Mouse (Mus musculus) hindbrain, embryonic 15.5 days (tissue): ENCODE measurements around the gene Dse. TPM values are rescaled to one million over a fixed set of nuclear protein-coding genes. Genes with fewer than 3 reads are reported as not detected.

Experiments used
- ATAC-seq: fragments of 200-750 bp; cut with Nextera tagmentation; 2 replicates; pipeline ENCODE4 v1.8.0; 2017; ENCODE audit warnings: low read depth, moderate number of reproducible peaks, moderate TSS enrichment; ENCODE audit not compliant: low FRiP score
- H3K27ac ChIP-seq: fragments of 300-500 bp; sonication (generic); replicated peaks from 2 replicates; pipeline ENCODE4 v1.5.1; 2015; ENCODE audit warnings: mild to moderate bottlenecking, inconsistent platforms
- H3K27me3 ChIP-seq: fragments of 300-500 bp; sonication (generic); 2 replicates; pipeline ENCODE4 v1.6.1; 2015; ENCODE audit warnings: control low read depth, inconsistent platforms
- H3K36me3 ChIP-seq: fragments of 300-500 bp; sonication (generic); 2 replicates; pipeline ENCODE4 v1.6.1; 2015; ENCODE audit warnings: control low read depth, inconsistent platforms
- H3K4me1 ChIP-seq: fragments of 300-500 bp; sonication (generic); replicated peaks from 2 replicates; pipeline ENCODE4 v1.6.1; 2015; ENCODE audit warnings: control low read depth, inconsistent platforms
- H3K4me2 ChIP-seq: fragments of 300-500 bp; sonication (generic); 2 replicates; pipeline ENCODE4 v1.6.1; 2015; ENCODE audit warnings: moderate library complexity, mild to moderate bottlenecking, inconsistent platforms
- H3K4me3 ChIP-seq: fragments of 300-500 bp; sonication (generic); 2 replicates; pipeline ENCODE4 v1.5.1; 2015; ENCODE audit warnings: mild to moderate bottlenecking, inconsistent platforms
- H3K9ac ChIP-seq: fragments of 300-500 bp; sonication (generic); 2 replicates; pipeline ENCODE4 v1.6.1; 2015; ENCODE audit warnings: inconsistent platforms
- H3K9me3 ChIP-seq: fragments of 300-500 bp; sonication (generic); 2 replicates; pipeline ENCODE4 v1.6.1; 2016; ENCODE audit warnings: control low read depth, inconsistent platforms
- WGBS: fragments of 180-500 bp; shearing (Covaris S2); methylation state at CpG from one replicate; pipeline ENCODE4 v1.1.7; 2015; 5-methylcytosine and 5-hydroxymethylcytosine counted together
- polyA plus RNA-seq: library from polyadenylated mRNA; unstranded; fragments of >200 nt; fragmentation: Nextera tagmentation; extraction: Ambion mirVana; gene quantifications from 2 replicates; pipeline ENCODE4 v1.2.1, GENCODE M21; 2015

Gene Dse
- polyA plus RNA-seq, 1 experiment from 2014 or later, result 6.5 TPM

GRCm38 (mm10) chr10:34117770-34118169 is 89.7 kb downstream of the Dse start:
- Histone ChIP-seq H3K36me3 (no peaks in the 10 kb centered on the region), H3K9me3 (no peaks in the 10 kb centered on the region), H3K27ac (no peak overlapping the region), H3K4me2 (no peak overlapping the region), H3K9ac (no peak overlapping the region), H3K4me1 (no peaks in the 10 kb centered on the region), H3K27me3 (no peaks in the 10 kb centered on the region), H3K4me3 (no peak overlapping the region)
- no peak for ATAC-seq

DNA sequence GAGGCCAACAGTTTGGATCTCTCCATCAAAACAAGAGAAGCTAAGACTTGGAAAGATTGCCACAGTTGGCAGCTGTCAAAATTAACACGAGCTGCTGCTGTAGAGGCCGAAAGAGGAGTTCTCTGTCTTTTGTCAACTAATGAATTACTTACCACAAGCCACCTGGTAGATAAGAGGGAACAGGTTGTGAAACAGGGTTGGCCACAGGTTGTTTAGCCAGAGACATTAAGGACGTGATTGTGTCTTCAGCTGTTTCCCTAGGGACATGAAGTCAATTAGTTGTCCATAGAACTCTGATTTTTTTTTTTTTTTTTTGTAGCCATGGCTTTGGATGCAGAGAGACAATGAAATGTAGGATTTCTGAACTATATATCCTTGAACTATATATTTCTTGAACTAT is 90.4 kb downstream of the Dse start:
- Histone ChIP-seq H3K36me3 (no peaks in the 10 kb centered on the region), H3K4me3 (no peak overlapping the region), H3K9me3 (no peaks in the 10 kb centered on the region), H3K4me1 (no peaks in the 10 kb centered on the region), H3K4me2 (no peak overlapping the region), H3K27ac (no peak overlapping the region), H3K9ac (no peak overlapping the region), H3K27me3 (no peaks in the 10 kb centered on the region)
- no peak for ATAC-seq
- WGBS, result 76% methylated on average over 3 of the region's 3 CpGs

GRCm38 (mm10) chr10:34111964-34112738 is 95.4 kb downstream of the Dse start:
- WGBS, result 79% methylated on average over 4 of the region's 4 CpGs
- Histone ChIP-seq H3K4me3 (no peak overlapping the region), H3K4me2 (no peak overlapping the region), H3K9ac (no peak overlapping the region), H3K4me1 (no peaks in the 10 kb centered on the region), H3K9me3 (no peaks in the 10 kb centered on the region), H3K27ac (no peak overlapping the region), H3K27me3 (no peaks in the 10 kb centered on the region), H3K36me3 (no peaks in the 10 kb centered on the region)
- ATAC-seq, result no peak

- no peak overlapping the region for H3K4me3 ChIP-seq
- H3K36me3 ChIP-seq, result no peaks in the 10 kb centered on the region
- H3K9me3 ChIP-seq, result no peaks in the 10 kb centered on the region
- H3K4me2 ChIP-seq, result no peak overlapping the region
- no peaks in the 10 kb centered on the region for H3K4me1 ChIP-seq
- 86% methylated on average over 13 of the region's 13 CpGs for WGBS
- H3K9ac ChIP-seq, result no peak overlapping the region
- H3K27ac ChIP-seq, result no peak overlapping the region
- ATAC-seq, result no peak
- H3K27me3 ChIP-seq, result no peaks in the 10 kb centered on the region
These were observed 96.6 kb downstream of the Dse start for GRCm38 (mm10) chr10:34110863-34111465.

Other genes starting within 250 kb of the Dse start
- gene Rwdd1, start 188.1 kb downstream of the Dse start, polyA plus RNA-seq, result 118 and 121 TPM in 2 replicates
- gene Trappc3l, start 170.1 kb downstream of the Dse start, polyA plus RNA-seq, result 0.25 TPM in 1 of 2 replicates, not detected in the other
- not detected in 2 replicates for gene Calhm4, start 163.4 kb downstream of the Dse start, polyA plus RNA-seq
- 0.71 and 0.83 TPM in 2 replicates for gene Calhm5, start 111.2 kb downstream of the Dse start, polyA plus RNA-seq
- 0.91 and 1.0 TPM in 2 replicates for gene Calhm6, start 79.7 kb downstream of the Dse start, polyA plus RNA-seq
- gene Tspyl1, start 74.5 kb upstream of the Dse start, polyA plus RNA-seq, result 138 and 144 TPM in 2 replicates
- 352 and 362 TPM in 2 replicates for gene Tspyl4, start 89.7 kb upstream of the Dse start, polyA plus RNA-seq
- 0.12 and 0.20 TPM in 2 replicates for gene Col10a1, start 182.3 kb upstream of the Dse start, polyA plus RNA-seq
- gene Nt5dc1, start 210.8 kb upstream of the Dse start, polyA plus RNA-seq, result 2.3 and 2.6 TPM in 2 replicates